Mouse (Mus musculus) liver, embryonic 14.5 days (tissue): ENCODE results near the gene Kbtbd6. TPM values are rescaled to one million over a fixed set of nuclear protein-coding genes. Genes with fewer than 3 reads are reported as not detected.

Experiments
- ATAC-seq: fragments of 200-750 bp; cut with Nextera tagmentation; 2 replicates; pipeline ENCODE4 v1.8.0; 2017; ENCODE audit warnings: moderate number of reproducible peaks, mild to moderate bottlenecking, moderate library complexity; ENCODE audit not compliant: insufficient read depth
- DNase-seq, 3 experiments: peaks; one replicate each; pipeline ENCODE4 v3.0.0-alpha.2; 2012 to 2013; ENCODE audit warnings: low read depth in 3 of 3, low spot score in 3 of 3
- H3K27ac ChIP-seq: fragments of 300-500 bp; sonication (generic); 2 replicates; pipeline ENCODE4 v1.5.1; 2014; ENCODE audit warnings: moderate library complexity, mild to moderate bottlenecking, control low read depth, inconsistent platforms
- H3K27me3 ChIP-seq: fragments of 300-500 bp; sonication (generic); 2 replicates; pipeline ENCODE4 v1.6.1; 2014; ENCODE audit warnings: mild to moderate bottlenecking, low read length, moderate library complexity; ENCODE audit not compliant: control insufficient read depth, insufficient read depth
- H3K36me3 ChIP-seq: fragments of 300-500 bp; sonication (generic); replicated peaks from 2 replicates; pipeline ENCODE4 v1.6.1; 2014; ENCODE audit warnings: low read depth; ENCODE audit not compliant: control insufficient read depth, insufficient read depth
- H3K4me1 ChIP-seq, 2 experiments: fragments of 200-500 bp in 1 of 2; fragments of 300-500 bp in 1 of 2; sonication (generic) in 1 of 2; replicated peaks; 2 replicates each; pipeline ENCODE4 v1.6.1; 2012 to 2014; ENCODE audit warnings: antibody characterized with exemption in 1 of 2, inconsistent platforms in 1 of 2, low read length in 1 of 2; ENCODE audit not compliant: control insufficient read depth in 2 of 2, insufficient read depth in 2 of 2
- H3K4me2 ChIP-seq: fragments of 300-500 bp; sonication (generic); 2 replicates; pipeline ENCODE4 v1.6.1; 2014; ENCODE audit warnings: low read depth, mild to moderate bottlenecking, control low read depth, moderate library complexity
- H3K4me3 ChIP-seq, 2 experiments: fragments of 200-500 bp in 1 of 2; fragments of 300-500 bp in 1 of 2; sonication (generic) in 1 of 2; 2 replicates each; pipeline ENCODE4 v1.5.1; 2012 to 2014; ENCODE audit warnings: low read depth in 2 of 2, low read length in 2 of 2, mild to moderate bottlenecking in 2 of 2, control low read depth in 1 of 2, inconsistent platforms in 1 of 2, moderate library complexity in 1 of 2; ENCODE audit not compliant: insufficient read depth in 1 of 2
- H3K9ac ChIP-seq: fragments of 300-500 bp; sonication (generic); replicated peaks from 2 replicates; pipeline ENCODE4 v1.6.1; 2014; ENCODE audit warnings: mild to moderate bottlenecking, control low read depth, moderate library complexity
- H3K9me3 ChIP-seq: fragments of 300-500 bp; sonication (generic); 2 replicates; pipeline ENCODE4 v1.6.1; 2016; ENCODE audit warnings: low read length, mixed read lengths; ENCODE audit not compliant: control insufficient read depth
- CTCF ChIP-seq: IDR thresholded peaks from 2 replicates; pipeline ENCODE4 v1.5.1; 2016; ENCODE audit warnings: antibody characterized with exemption, low read depth, control low read depth
- EP300 ChIP-seq: IDR thresholded peaks from 2 replicates; pipeline ENCODE4 v1.6.1; 2016; ENCODE audit warnings: antibody characterized with exemption, low read depth
- WGBS: fragments of 180-500 bp; shearing (Covaris S2); extraction: QIAGEN DNeasy Blood & Tissue Kit; methylation state at CpG from one replicate; pipeline ENCODE4 v1.1.7; 2014; ENCODE audit not compliant: insufficient replicate concordance; 5-methylcytosine and 5-hydroxymethylcytosine counted together
- polyA plus RNA-seq, 2 experiments: library from polyadenylated mRNA; depleted of rRNA in 1 of 2; stranded (reverse) in 1 of 2; unstranded in 1 of 2; fragments of >200 nt; fragmentation: Nextera tagmentation in 1 of 2; extraction: Ambion mirVana in 1 of 2; gene quantifications; 2 replicates each; pipeline versions ENCODE4 v1.2.1 to v1.2.3; 2012 to 2014

Gene Kbtbd6
- polyA plus RNA-seq, 2 experiments, result 2.1 to 3.1 TPM

DNA sequence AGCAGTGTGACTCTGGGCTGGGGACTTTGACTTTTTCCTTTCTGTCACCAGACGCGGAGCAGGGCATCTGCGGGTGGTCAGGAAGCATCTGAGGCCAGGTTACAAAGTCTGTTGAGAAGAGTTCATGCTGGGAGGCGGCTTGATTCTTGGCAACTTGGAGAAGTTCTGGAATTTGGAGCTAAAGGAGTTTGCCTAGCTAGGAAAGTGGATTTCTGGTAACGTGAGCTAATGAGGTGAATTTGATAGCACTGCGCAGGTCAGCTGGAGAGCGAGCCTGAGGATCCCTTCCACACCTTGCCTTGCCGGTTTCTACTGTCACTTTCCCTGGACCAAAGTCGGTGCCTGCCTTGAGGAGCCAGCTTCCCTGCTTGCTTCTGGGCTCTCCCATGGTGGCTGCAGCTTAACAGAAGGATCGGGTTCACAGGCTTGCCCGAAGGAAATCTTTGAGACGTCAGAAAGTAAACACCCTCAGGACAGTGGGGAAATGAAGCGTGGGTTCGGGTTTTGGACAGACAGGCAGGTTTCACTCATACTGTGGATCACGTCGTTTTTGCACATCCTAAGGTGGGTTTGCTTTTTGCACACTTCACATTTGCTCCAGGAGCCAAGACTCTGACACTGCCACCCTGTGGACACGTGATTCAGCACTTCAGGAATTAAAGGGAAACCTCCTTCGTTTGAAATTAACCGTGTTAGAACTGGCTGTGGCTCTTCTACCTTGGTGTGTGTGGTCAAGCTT is 35.5 kb downstream of the Kbtbd6 start:
- Histone ChIP-seq H3K9me3 (no peaks in the 10 kb centered on the region), H3K36me3 (peaks cover 4% of the 10 kb centered on the region), H3K4me3 (peak overlapping the region; percentile 58 to 65), H3K9ac (peak overlapping the region; percentile 59), H3K27ac (peak overlapping the region; percentile 76), H3K4me1 (peaks cover 35 to 46% of the 10 kb centered on the region in 2 experiments), H3K27me3 (no peaks in the 10 kb centered on the region), H3K4me2 (peak overlapping the region; percentile 87)
- DNase-seq, result peak in 1 of 3 experiments; percentile 67
- WGBS, result 10% methylated on average over 19 of the region's 19 CpGs
- ATAC-seq, result peak; percentile 61
- TF ChIP-seq EP300 (no peak), CTCF (peak; percentile 73)

- no peak for ATAC-seq
- 81% methylated on average over 9 of the region's 9 CpGs for WGBS
Measured at GRCm38 (mm10) chr14:79488531-79488930, 36.9 kb downstream of the Kbtbd6 start.

GRCm38 (mm10) chr14:79489150-79489549 is 37.5 kb downstream of the Kbtbd6 start:
- Histone ChIP-seq H3K36me3 (peaks cover 6% of the 10 kb centered on the region), H3K4me1 (peaks cover 25 to 32% of the 10 kb centered on the region in 2 experiments), H3K27ac (no peak overlapping the region), H3K9me3 (no peaks in the 10 kb centered on the region), H3K9ac (no peak overlapping the region), H3K4me2 (no peak overlapping the region), H3K27me3 (no peaks in the 10 kb centered on the region), H3K4me3 (no peak overlapping the region)
- ATAC-seq (no peak), DNase-seq (no peak)
- 74% methylated on average over 12 of the region's 12 CpGs for WGBS
- TF ChIP-seq EP300, result no peak

More at GRCm38 (mm10) chr14:79488531-79488930, 36.9 kb downstream of the Kbtbd6 start:
- Histone ChIP-seq H3K27ac (no peak overlapping the region), H3K4me1 (peaks cover 31 to 37% of the 10 kb centered on the region in 2 experiments), H3K27me3 (no peaks in the 10 kb centered on the region), H3K4me2 (no peak overlapping the region), H3K4me3 (no peak overlapping the region), H3K36me3 (peaks cover 6% of the 10 kb centered on the region), H3K9ac (no peak overlapping the region), H3K9me3 (no peaks in the 10 kb centered on the region)
- DNase-seq, result no peak
- TF ChIP-seq EP300 (no peak), CTCF (no peak)

- 70% methylated on average over 3 of the region's 3 CpGs for WGBS
- no peak overlapping the region for H3K4me3 ChIP-seq
Measured at GRCm38 (mm10) chr14:79490246-79490645, 38.6 kb downstream of the Kbtbd6 start.

GRCm38 (mm10) chr14:79494349-79494748 is 42.7 kb downstream of the Kbtbd6 start:
- H3K9ac ChIP-seq, result no peak overlapping the region
- ATAC-seq (no peak), DNase-seq (no peak)
- H3K9me3 ChIP-seq, result no peaks in the 10 kb centered on the region
- H3K36me3 ChIP-seq, result peaks cover 4% of the 10 kb centered on the region
- 81% methylated on average over 6 of the region's 6 CpGs for WGBS
- H3K4me3 ChIP-seq, result no peak overlapping the region
- H3K4me2 ChIP-seq, result no peak overlapping the region
- H3K4me1 ChIP-seq, result peaks cover 10 to 12% of the 10 kb centered on the region in 2 experiments
- H3K27me3 ChIP-seq, result no peaks in the 10 kb centered on the region
- no peak for TF ChIP-seq CTCF
- TF ChIP-seq EP300, result no peak
- no peak overlapping the region for H3K27ac ChIP-seq

More at GRCm38 (mm10) chr14:79490246-79490645, 38.6 kb downstream of the Kbtbd6 start:
- ATAC-seq, result no peak
- Histone ChIP-seq H3K27me3 (no peaks in the 10 kb centered on the region), H3K9me3 (no peaks in the 10 kb centered on the region), H3K36me3 (peaks cover 6% of the 10 kb centered on the region), H3K4me1 (peaks cover 17 to 26% of the 10 kb centered on the region in 2 experiments), H3K4me2 (no peak overlapping the region), H3K9ac (no peak overlapping the region), H3K27ac (no peak overlapping the region)
- no peak for DNase-seq
- TF ChIP-seq CTCF, result no peak
- TF ChIP-seq EP300, result no peak
